Mouse (Mus musculus) limb, embryonic 14.5 days (tissue): Measurements from ENCODE around the gene Smim14. TPM values are rescaled to one million over a fixed set of nuclear protein-coding genes. Genes with fewer than 3 reads are reported as not detected.
A peak's percentile ranks its signal among the peaks of the same experiment; 100 is the strongest.

ENCODE experiments used
- ATAC-seq: fragments of 200-750 bp; cut with Nextera tagmentation; 2 replicates; pipeline ENCODE4 v1.8.0; 2017; ENCODE audit warnings: low read depth, moderate number of reproducible peaks, moderate TSS enrichment; ENCODE audit not compliant: low FRiP score
- DNase-seq: peaks from one replicate; pipeline ENCODE4 v3.0.0-alpha.2; 2015; ENCODE audit warnings: low spot score
- H3K27ac ChIP-seq: fragments of 300-500 bp; sonication (generic); replicated peaks from 2 replicates; pipeline ENCODE4 v1.5.1; 2014; ENCODE audit warnings: low read depth, mild to moderate bottlenecking, low read length, moderate library complexity, mixed read lengths
- H3K27me3 ChIP-seq: fragments of 300-500 bp; sonication (generic); 2 replicates; pipeline ENCODE4 v1.6.1; 2014; ENCODE audit warnings: low read length, mixed read lengths; ENCODE audit not compliant: control insufficient read depth, insufficient read depth
- H3K36me3 ChIP-seq: fragments of 300-500 bp; sonication (generic); 2 replicates; pipeline ENCODE4 v1.6.1; 2014; ENCODE audit warnings: mild to moderate bottlenecking, low read length, moderate library complexity, mixed read lengths; ENCODE audit not compliant: control insufficient read depth, insufficient read depth
- H3K4me1 ChIP-seq: fragments of 300-500 bp; sonication (generic); 2 replicates; pipeline ENCODE4 v1.6.1; 2014; ENCODE audit warnings: antibody characterized with exemption, low read length, mixed read lengths; ENCODE audit not compliant: control insufficient read depth, insufficient read depth
- H3K4me2 ChIP-seq: fragments of 300-500 bp; sonication (generic); replicated peaks from 2 replicates; pipeline ENCODE4 v1.6.1; 2014; ENCODE audit warnings: low read depth, mild to moderate bottlenecking, low read length, moderate library complexity; ENCODE audit not compliant: severe bottlenecking
- H3K4me3 ChIP-seq: fragments of 300-500 bp; sonication (generic); replicated peaks from 2 replicates; pipeline ENCODE4 v1.5.1; 2014; ENCODE audit warnings: low read length
- H3K9ac ChIP-seq: fragments of 300-500 bp; sonication (generic); 2 replicates; pipeline ENCODE4 v1.6.1; 2014; ENCODE audit warnings: mild to moderate bottlenecking, low read depth, low read length, moderate library complexity; ENCODE audit not compliant: severe bottlenecking
- H3K9me3 ChIP-seq: fragments of 300-500 bp; sonication (generic); 2 replicates; pipeline ENCODE4 v1.6.1; 2016; ENCODE audit warnings: low read length; ENCODE audit not compliant: control insufficient read depth
- POLR2A ChIP-seq: fragments of 200-500 bp; IDR thresholded peaks from 2 replicates; pipeline ENCODE4 v1.8.0; 2012; ENCODE audit warnings: inconsistent platforms, mild to moderate bottlenecking, moderate library complexity, borderline replicate concordance; ENCODE audit not compliant: insufficient read depth, insufficient read length; ENCODE audit errors: extremely low read depth
- WGBS: fragments of 180-500 bp; shearing (Covaris S2); extraction: QIAGEN DNeasy Blood & Tissue Kit; methylation state at CpG from one replicate; pipeline ENCODE4 v1.1.7; 2014; 5-methylcytosine and 5-hydroxymethylcytosine counted together
- polyA plus RNA-seq, 2 experiments: library from polyadenylated mRNA; depleted of rRNA in 1 of 2; stranded (reverse) in 1 of 2; unstranded in 1 of 2; fragments of >200 nt; fragmentation: Nextera tagmentation in 1 of 2; extraction: Ambion mirVana in 1 of 2; gene quantifications; 2 replicates each; pipeline versions ENCODE4 v1.2.1 to v1.2.3; 2012 to 2014

The Smim14 gene
- polyA plus RNA-seq, 2 experiments = 76.7 to 138 TPM

- ATAC-seq (no peak), DNase-seq (no peak)
- Histone ChIP-seq H3K27me3 (no peaks in the 10 kb centered on the region), H3K36me3 (peaks cover 7% of the 10 kb centered on the region; the same call in 1 of the 2 replicates), H3K27ac (no peak overlapping the region), H3K4me3 (no peak overlapping the region), H3K4me1 (peaks cover 16% of the 10 kb centered on the region), H3K9me3 (no peaks in the 10 kb centered on the region), H3K4me2 (no peak overlapping the region), H3K9ac (no peak overlapping the region)
- TF ChIP-seq POLR2A = no peak
These were observed 98.9 kb downstream of the Smim14 start for GRCm38 (mm10) chr5:65438041-65438440.

- under 1% methylated on average over 50 of the region's 51 CpGs for WGBS
- H3K27me3 ChIP-seq = no peaks in the 10 kb centered on the region
- no peaks in the 10 kb centered on the region for H3K9me3 ChIP-seq
- peak within 1 kb of the TSS; percentile 76 for H3K4me3 ChIP-seq
- peak within 1 kb of the TSS; percentile 71 for H3K4me2 ChIP-seq
- H3K36me3 ChIP-seq = no peaks in the 10 kb centered on the region; the same call in 1 of the 2 replicates
- peak within 1 kb of the TSS; percentile 95 for H3K27ac ChIP-seq
- peak; percentile 98 for ATAC-seq
- TF ChIP-seq POLR2A = peak; percentile 95; the same call in 1 of the 2 replicates
- H3K9ac ChIP-seq = peak within 1 kb of the TSS; percentile 80
- peaks cover 18% of the 10 kb centered on the region for H3K4me1 ChIP-seq
- peak; percentile 99 for DNase-seq
These were observed 101.0 kb downstream of the Smim14 start, which contains the start of gene Ugdh for GRCm38 (mm10) chr5:65435806-65436561. Gene Ugdh (minus strand): TSS chr5:65435949.

GRCm38 (mm10) chr5:65435363-65435805, 101.6 kb downstream of the Smim14 start:
- Histone ChIP-seq H3K9ac (peak overlapping the region; percentile 80), H3K27me3 (no peaks in the 10 kb centered on the region), H3K4me2 (peak overlapping the region; percentile 71), H3K4me1 (peaks cover 18% of the 10 kb centered on the region), H3K4me3 (peak overlapping the region; percentile 76), H3K36me3 (peaks cover 2% of the 10 kb centered on the region; the same call in 1 of the 2 replicates), H3K27ac (peak overlapping the region; percentile 95), H3K9me3 (no peaks in the 10 kb centered on the region)
- ATAC-seq (no peak), DNase-seq (no peak)
- peak; percentile 63; the same call in 1 of the 2 replicates for TF ChIP-seq POLR2A
- WGBS = under 1% methylated on average over 41 of the region's 47 CpGs

- no peaks in the 10 kb centered on the region for H3K9me3 ChIP-seq
- TF ChIP-seq POLR2A = no peak
- H3K27ac ChIP-seq = peak overlapping the region; percentile 95
- H3K4me2 ChIP-seq = peak overlapping the region; percentile 71
- H3K4me3 ChIP-seq = peak overlapping the region; percentile 76
- H3K27me3 ChIP-seq = no peaks in the 10 kb centered on the region
- H3K36me3 ChIP-seq = peaks cover 5% of the 10 kb centered on the region; the same call in 1 of the 2 replicates
- peak; percentile 22 for DNase-seq
- H3K9ac ChIP-seq = peak overlapping the region; percentile 80
- no peak for ATAC-seq
- H3K4me1 ChIP-seq = peaks cover 18% of the 10 kb centered on the region
- WGBS = 2% methylated on average over 15 of the region's 15 CpGs
These were observed 102.3 kb downstream of the Smim14 start for GRCm38 (mm10) chr5:65434471-65435362.

- H3K27ac ChIP-seq = no peak overlapping the region
- no peak overlapping the region for H3K9ac ChIP-seq
- no peaks in the 10 kb centered on the region for H3K27me3 ChIP-seq
- peaks cover 38% of the 10 kb centered on the region for H3K36me3 ChIP-seq
- H3K9me3 ChIP-seq = no peaks in the 10 kb centered on the region
- DNase-seq (no peak), ATAC-seq (no peak)
- no peak for TF ChIP-seq POLR2A
- no peak overlapping the region for H3K4me3 ChIP-seq
- H3K4me1 ChIP-seq = peaks cover 14% of the 10 kb centered on the region; the same call in 1 of the 2 replicates
- no peak overlapping the region for H3K4me2 ChIP-seq
- 88% methylated on average over 5 of the region's 5 CpGs for WGBS
These were observed 107.5 kb downstream of the Smim14 start for GRCm38 (mm10) chr5:65429441-65429840.
